Mouse (Mus musculus) fibroblast of lung, adult 2 months (primary cell): Measurements from ENCODE around the gene Cptp.

Experiments
- DNase-seq: peaks from one replicate; pipeline ENCODE4 v3.0.0-alpha.2; 2011; ENCODE audit warnings: low read depth

Gene Cptp

GRCm38 (mm10) chr4:155887674-155888073 lies 18.4 kb upstream of the Cptp start:
- no peak for DNase-seq

- DNase-seq, result no peak
Observed at GRCm38 (mm10) chr4:155886330-155886729, 17.1 kb upstream of the Cptp start.

- no peak for DNase-seq
Observed at GRCm38 (mm10) chr4:155883587-155883986, 14.3 kb upstream of the Cptp start.

- DNase-seq, result no peak
Observed at GRCm38 (mm10) chr4:155871404-155871803, 2.2 kb upstream of the Cptp start.

- no peak for DNase-seq
Observed at GRCm38 (mm10) chr4:155868614-155869298, 484 bp downstream of the Cptp start.

GRCm38 (mm10) chr4:155863001-155863400 lies 6.2 kb downstream of the Cptp start, which contains the start of gene Tas1r3:
Tas1r3 (minus strand) TSS chr4:155863362.
- DNase-seq, result no peak

GRCm38 (mm10) chr4:155861787-155862186 lies 7.5 kb downstream of the Cptp start:
- DNase-seq, result no peak

GRCm38 (mm10) chr4:155859318-155859717 lies 9.9 kb downstream of the Cptp start:
- no peak for DNase-seq

- no peak for DNase-seq
Observed at GRCm38 (mm10) chr4:155856881-155857280, 12.4 kb downstream of the Cptp start.

- no peak for DNase-seq
Observed at GRCm38 (mm10) chr4:155856071-155856470, 13.2 kb downstream of the Cptp start.

GRCm38 (mm10) chr4:155854991-155855390 lies 14.2 kb downstream of the Cptp start:
- DNase-seq, result no peak

GRCm38 (mm10) chr4:155853421-155853820 lies 15.8 kb downstream of the Cptp start:
- DNase-seq, result no peak

GRCm38 (mm10) chr4:155851951-155852411 lies 17.3 kb downstream of the Cptp start:
- DNase-seq, result no peak

- no peak for DNase-seq
Observed at GRCm38 (mm10) chr4:155851368-155851767, 17.9 kb downstream of the Cptp start.

- DNase-seq, result no peak
Observed at GRCm38 (mm10) chr4:155849792-155850451, 19.3 kb downstream of the Cptp start.

GRCm38 (mm10) chr4:155849391-155849790 lies 19.8 kb downstream of the Cptp start:
- no peak for DNase-seq

GRCm38 (mm10) chr4:155848434-155849095 lies 20.7 kb downstream of the Cptp start:
- DNase-seq, result no peak

- DNase-seq, result no peak
Observed at GRCm38 (mm10) chr4:155847591-155848352, 21.5 kb downstream of the Cptp start.

GRCm38 (mm10) chr4:155846871-155847578 lies 22.2 kb downstream of the Cptp start, which contains the start of gene Dvl1:
Dvl1 (plus strand) TSS chr4:155847402.
- peak; percentile 60 for DNase-seq

- no peak for DNase-seq
Observed at GRCm38 (mm10) chr4:155843231-155843630, 26.0 kb downstream of the Cptp start.

GRCm38 (mm10) chr4:155841651-155842270 lies 27.5 kb downstream of the Cptp start:
- no peak for DNase-seq
